Mouse (Mus musculus) MN1 (cell line): Measurements from ENCODE around the gene Olfr498.

Experiments
- DNase-seq: peaks from one replicate; pipeline ENCODE4 v3.0.0-alpha.2; 2016; ENCODE audit warnings: low spot score

Gene Olfr498

GRCm38 (mm10) chr7:108465026-108465425 is at the start of gene Olfr498:
TSS of gene Olfr498 (plus strand) at chr7:108465326.
- DNase-seq = no peak

GRCm38 (mm10) chr7:108420121-108420520 is 45.0 kb upstream of the Olfr498 start, which contains the start of gene Olfr497:
TSS of gene Olfr497 (plus strand) at chr7:108420421.
- DNase-seq = no peak
